Mouse (Mus musculus): ENCODE results near the gene Cadps2. TPM values are rescaled to one million over a fixed set of nuclear protein-coding genes. Genes with fewer than 3 reads are reported as not detected.
A peak's percentile ranks its signal among the peaks of the same experiment; 100 is the strongest.

Cadps2 gene
- total RNA-seq, 2 experiments from 2014 or later = 1.7 to 1.8 TPM

DNA sequence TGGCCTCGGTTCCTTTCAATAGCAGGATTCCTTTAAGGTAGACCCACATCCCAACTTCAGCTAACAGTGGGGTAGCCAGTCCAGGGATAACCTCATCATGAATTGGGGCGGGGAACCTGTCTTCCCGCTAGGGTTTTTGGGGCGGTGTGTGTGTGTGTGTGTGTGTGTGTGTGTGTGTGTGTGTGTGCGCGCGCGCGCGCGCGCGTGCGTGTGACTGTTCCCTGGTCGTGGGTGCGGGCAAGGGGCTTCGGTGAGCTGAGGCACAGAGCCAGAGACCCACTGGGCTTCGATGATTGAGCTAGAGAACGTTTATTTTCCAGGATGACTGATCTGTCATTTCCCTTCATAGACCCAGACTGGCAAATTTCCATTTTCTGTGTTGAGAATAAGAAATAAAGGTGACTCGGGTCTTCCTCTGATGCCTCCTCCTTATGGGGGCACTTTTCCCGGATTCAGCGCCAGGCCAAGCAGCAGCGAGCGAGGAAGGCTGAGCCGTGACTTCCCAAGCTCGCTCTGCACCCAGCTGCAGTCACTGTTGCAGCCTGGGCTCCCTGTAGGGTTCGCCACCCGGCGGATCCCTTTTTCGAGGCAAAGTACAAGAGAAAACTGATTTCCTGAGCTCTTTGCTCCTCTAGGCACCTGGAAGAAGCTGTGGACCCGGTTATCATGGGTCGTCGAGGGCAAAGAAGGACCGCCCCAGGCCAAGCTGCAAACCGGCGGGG is 579.0 kb downstream of the Cadps2 start:
- DNase-seq = no peak
- intact Hi-C loops (cut with DNase I) = no loop called here

GRCm38 (mm10) chr6:23257981-23258380 is 581.2 kb downstream of the Cadps2 start:
- no peak for DNase-seq
- intact Hi-C loops (cut with DNase I) = no loop called here

DNA sequence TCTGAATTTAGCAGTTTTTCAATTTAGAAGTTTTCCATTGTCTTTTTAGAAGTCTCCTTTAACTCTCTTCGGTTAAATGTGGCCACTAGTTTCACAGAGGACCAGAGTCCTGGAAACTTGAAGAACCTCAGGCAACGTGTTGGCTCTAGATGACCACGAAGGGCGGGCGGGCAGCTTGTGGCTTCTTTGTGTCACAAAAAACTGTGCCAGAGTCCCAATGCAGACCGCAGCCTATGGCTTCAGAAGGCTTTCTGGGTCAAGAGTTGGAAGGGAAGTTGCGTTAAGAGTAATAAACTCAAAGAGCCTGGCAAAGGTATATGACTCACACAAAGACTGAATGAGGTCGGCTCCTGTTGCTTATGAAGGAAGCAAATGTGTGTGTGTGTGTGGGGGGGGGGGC is 584.1 kb downstream of the Cadps2 start:
- intact Hi-C loops (cut with DNase I) = no loop called here
- DNase-seq = no peak

DNA sequence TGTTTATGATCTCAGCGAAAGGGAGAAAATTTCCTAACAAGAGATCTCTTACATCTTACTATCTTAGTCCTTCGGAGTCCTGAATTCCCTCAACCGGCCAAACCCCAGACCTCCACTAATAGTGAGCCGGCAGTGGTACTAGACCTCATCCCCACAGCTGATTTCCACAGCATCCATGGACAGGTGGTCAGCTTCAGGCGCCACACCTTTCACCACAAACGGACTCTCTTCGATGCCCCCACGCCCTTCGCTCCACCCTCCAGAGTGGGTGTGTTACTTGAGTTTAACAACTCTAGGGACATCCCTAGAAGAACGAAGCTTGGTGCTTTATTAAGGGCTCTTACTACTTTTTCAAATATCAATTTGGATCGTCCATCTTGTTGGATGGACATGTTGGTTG is 584.6 kb downstream of the Cadps2 start:
- DNase-seq = no peak
- intact Hi-C loops (cut with DNase I) = no loop called here

- DNase-seq = peak in 1 of 2 experiments; percentile 16
- intact Hi-C loops (cut with DNase I) = no loop called here
These were observed 585.6 kb downstream of the Cadps2 start for GRCm38 (mm10) chr6:23253353-23254311.

DNA sequence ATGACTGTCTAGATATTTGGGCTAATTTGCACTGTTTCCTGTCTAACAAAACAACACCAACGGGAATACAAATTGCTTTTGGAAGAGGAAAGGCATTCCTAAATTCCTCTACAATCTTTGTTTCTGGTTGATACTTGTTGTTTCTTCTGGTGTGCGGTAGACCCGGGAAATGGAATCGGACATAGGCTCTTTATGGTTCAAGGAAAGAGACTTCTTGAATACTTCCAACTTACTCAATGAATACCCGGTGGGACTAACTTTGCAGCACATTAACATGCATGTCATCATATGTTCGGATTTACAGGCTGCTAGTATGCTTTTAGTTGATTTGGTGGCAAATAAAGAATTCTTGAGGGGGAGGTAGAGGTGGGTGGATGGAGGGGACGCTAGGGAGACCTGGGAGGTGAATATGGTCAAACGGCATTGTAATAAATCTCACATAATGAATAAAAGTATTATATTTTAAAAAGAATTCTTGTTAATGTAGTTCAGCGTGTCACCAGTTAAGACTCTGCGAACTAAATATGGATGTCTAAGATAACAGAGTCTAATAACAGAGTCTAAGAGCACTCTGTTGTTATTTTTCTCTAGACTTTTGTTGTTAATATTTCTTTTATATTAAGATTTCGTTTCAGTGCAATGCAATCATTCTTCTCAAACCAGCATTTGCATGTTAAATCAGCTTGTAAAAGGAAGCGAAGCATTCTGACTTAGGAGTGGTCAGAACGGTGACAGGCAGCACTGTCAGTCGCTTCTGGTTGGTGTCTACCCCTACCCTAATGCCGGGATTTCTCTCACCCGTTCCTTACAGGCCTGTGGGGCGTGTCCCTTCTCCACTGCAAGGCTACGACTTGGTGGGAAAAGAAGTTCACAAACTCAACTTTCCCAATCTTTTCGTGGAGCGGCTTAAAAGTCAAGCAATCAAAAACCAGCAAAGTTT is 586.8 kb downstream of the Cadps2 start:
- DNase-seq = peak in 1 of 2 experiments; percentile 34

DNA sequence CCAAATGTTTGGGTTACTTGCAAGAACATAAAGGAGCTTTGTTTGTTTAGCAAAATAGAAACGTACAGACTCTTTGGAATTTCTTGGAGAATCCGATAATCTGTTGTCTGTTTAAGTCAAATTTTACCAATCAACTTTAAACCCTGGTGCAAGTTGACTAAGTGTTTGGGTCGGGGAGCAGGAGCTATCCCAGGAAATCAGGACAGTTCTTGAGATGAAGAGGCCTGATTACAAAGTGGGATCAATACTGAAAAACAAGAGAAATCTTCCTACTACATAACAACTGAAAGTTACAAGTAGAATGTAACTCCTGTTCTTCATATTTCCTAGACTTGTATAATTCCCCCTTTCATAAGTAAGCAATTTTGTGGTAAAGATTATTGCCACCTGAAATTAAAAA is 587.8 kb downstream of the Cadps2 start:
- intact Hi-C loops (cut with DNase I) = no loop called here
- peak in 1 of 2 experiments; percentile 5 for DNase-seq

More for the DNA sequence above, 586.8 kb downstream of the Cadps2 start:
- intact Hi-C loops (cut with DNase I) = no loop called here

DNA sequence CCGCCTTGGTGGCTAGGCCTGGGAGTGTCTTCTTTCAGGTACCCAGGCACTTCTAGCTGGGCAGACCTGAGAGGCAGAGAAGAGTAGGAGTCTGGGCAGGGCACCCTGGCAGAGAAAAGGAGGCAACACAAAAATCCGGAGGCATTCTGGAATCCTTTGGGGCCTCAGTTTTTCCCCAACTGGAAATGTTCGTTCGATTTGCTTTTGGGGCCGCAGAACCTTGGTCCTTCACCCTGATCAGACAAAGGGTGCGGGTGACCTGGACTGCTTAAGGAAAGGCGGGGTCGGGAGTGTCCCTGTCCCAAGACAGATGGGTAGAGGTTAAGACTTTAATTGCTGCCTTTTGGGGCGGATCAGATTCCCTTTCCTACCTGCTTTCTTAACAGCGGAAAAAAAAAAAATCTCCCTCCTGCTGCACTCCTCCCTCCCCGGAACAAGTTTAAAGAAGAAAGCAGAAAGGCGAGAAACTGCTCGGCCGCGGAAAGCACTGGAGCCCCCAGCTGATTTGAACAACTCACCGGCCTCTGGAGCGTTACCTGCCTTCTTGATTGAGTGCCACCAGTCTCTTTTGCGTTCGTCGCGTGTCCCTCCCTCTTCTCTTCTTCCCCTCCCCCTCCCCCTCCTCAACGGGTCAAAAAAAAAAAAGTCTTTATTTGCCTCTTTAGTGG is 588.8 kb downstream of the Cadps2 start:
- DNase-seq = peak in 1 of 2 experiments; percentile 11
- intact Hi-C loops (cut with DNase I) = no loop called here

DNA sequence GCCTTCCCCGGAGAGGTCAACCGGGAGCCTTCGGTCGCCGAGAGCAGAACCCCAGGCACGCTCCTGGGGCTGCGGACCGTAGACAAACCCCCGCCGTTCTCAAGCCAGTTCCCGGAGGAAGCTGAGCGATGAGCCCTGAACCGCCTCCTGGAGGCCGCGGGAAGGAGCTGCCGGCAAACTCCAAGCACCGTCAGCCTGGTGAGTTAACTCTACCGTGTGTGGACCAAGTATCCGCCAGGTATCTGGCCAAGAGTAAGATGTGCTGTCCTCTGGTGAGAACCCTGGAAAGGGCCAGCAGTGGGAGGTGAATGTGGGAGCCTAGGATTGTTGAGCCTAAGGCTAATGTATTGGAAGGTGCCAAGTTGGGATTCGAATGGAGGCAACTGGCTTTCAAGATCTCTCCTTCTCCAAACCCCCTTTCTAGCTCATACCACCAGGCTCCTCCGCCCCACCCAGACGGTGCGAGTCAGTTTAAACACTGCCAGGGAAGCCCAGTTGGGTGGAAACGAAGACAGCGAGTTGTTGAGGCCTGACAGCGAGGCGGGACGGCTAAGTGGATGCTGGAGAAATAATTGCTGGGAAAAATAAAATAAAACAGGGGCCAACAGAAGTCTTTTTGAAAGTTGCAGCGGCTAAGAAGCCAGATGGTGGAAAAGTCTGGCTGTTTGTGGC is 589.5 kb downstream of the Cadps2 start:
- peak in 1 of 2 experiments; percentile 11 for DNase-seq
- intact Hi-C loops (cut with DNase I) = no loop called here

DNA sequence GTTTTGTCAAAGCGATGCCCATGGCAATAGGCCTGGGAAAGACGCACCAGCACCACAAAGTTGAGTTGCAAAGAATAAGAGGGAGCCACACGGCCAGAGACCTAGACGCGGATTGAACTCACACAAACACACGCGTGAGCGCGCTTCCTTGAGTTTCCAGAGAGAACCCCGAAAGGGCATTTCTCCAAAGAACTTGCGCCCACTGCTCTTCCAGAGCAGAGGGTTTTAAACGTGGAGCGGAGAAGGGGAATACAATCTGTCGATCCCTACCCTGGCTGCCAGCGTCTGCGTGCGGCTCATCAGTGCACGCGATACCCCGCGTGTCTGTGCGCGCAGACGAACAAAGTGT is 590.2 kb downstream of the Cadps2 start:
- DNase-seq = no peak
- intact Hi-C loops (cut with DNase I) = no loop called here

- DNase-seq = peak in 1 of 2 experiments; percentile 4
- intact Hi-C loops (cut with DNase I) = no loop called here
These were observed 590.7 kb downstream of the Cadps2 start, which contains the start of gene Fezf1 for GRCm38 (mm10) chr6:23248313-23249052. Gene Fezf1, minus strand, starts transcription at chr6:23248362.

GRCm38 (mm10) chr6:23247512-23248312 is 591.5 kb downstream of the Cadps2 start:
- intact Hi-C loops (cut with DNase I) = no loop called here

DNA sequence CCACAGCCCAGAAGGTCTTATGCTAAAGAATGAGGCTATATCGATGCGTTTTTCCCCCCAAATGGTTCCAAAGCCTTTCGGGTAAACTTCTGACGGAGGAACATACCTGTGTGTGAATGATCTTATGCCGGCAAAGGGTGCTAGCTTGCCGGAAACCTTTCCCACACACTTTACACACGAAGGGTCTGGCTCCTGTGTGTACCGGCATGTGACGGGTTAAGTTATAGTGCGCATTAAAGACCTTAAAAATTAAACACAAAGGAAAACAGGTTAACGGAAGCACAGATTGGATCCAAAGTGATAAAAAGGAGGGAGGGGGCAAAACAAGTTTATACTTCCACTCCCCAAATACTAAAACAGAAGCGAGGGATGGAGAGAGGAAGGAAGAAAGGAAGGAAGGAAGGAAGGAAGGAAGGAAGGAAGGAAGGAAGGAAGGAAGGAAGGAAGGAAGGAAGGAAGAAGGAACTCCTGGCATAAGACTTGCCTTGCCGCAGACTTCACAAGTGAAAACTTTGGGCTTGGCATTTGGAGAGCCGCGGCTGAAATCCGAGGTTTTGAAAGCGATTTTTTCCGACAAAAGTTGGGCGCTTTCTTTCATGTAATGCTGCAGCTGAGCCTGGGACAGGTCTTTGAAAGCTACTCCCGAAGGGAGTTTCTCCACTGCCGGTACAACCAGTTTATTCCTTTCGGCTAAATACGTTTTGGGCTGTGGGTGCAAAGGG is 592.3 kb downstream of the Cadps2 start:
- DNase-seq = no peak
- intact Hi-C loops (cut with DNase I) = no loop called here

More at GRCm38 (mm10) chr6:23247512-23248312, 591.5 kb downstream of the Cadps2 start:
- DNase-seq = peak in 1 of 2 experiments; percentile 5

- DNase-seq = no peak
- intact Hi-C loops (cut with DNase I) = no loop called here
These were observed 593.0 kb downstream of the Cadps2 start for GRCm38 (mm10) chr6:23246061-23246789.

- DNase-seq = peak in 1 of 2 experiments; percentile 4
- intact Hi-C loops (cut with DNase I) = no loop called here
These were observed 593.6 kb downstream of the Cadps2 start for GRCm38 (mm10) chr6:23245545-23246011.

GRCm38 (mm10) chr6:23245121-23245520 is 594.1 kb downstream of the Cadps2 start:
- intact Hi-C loops (cut with DNase I) = no loop called here
- DNase-seq = no peak
